Mouse (Mus musculus): ENCODE measurements around the gene Cfap299.

Cfap299 gene

GRCm38 (mm10) chr5:98617416-98617815 lies 288.3 kb downstream of the Cfap299 start:
- DNase-seq (ENCODE audit: low spot score in 2 of 2), result no peak

GRCm38 (mm10) chr5:98650345-98650744 lies 321.2 kb downstream of the Cfap299 start:
- no peak for DNase-seq (ENCODE audit: low spot score in 2 of 2)

GRCm38 (mm10) chr5:98651049-98651448 lies 321.9 kb downstream of the Cfap299 start:
- no peak for DNase-seq (ENCODE audit: low spot score in 2 of 2)

- no peak for DNase-seq (ENCODE audit: low spot score in 2 of 2)
Observed at GRCm38 (mm10) chr5:98688254-98688653, 359.1 kb downstream of the Cfap299 start.

GRCm38 (mm10) chr5:98692070-98692469 lies 363.0 kb downstream of the Cfap299 start:
- DNase-seq (ENCODE audit: low spot score in 2 of 2), result no peak

GRCm38 (mm10) chr5:98696336-98696735 lies 367.2 kb downstream of the Cfap299 start:
- no peak for DNase-seq (ENCODE audit: low spot score in 2 of 2)

- DNase-seq (ENCODE audit: low spot score in 2 of 2), result no peak
Observed at GRCm38 (mm10) chr5:98703963-98704362, 374.9 kb downstream of the Cfap299 start.

- no peak for DNase-seq (ENCODE audit: low spot score in 2 of 2)
Observed at GRCm38 (mm10) chr5:98706597-98706996, 377.5 kb downstream of the Cfap299 start.

- no peak for DNase-seq (ENCODE audit: low spot score in 2 of 2)
Observed at GRCm38 (mm10) chr5:98715392-98715791, 386.3 kb downstream of the Cfap299 start.

GRCm38 (mm10) chr5:98732157-98733009 lies 403.3 kb downstream of the Cfap299 start:
- no peak for DNase-seq (ENCODE audit: low spot score in 2 of 2)

- no peak for DNase-seq (ENCODE audit: low spot score in 2 of 2)
Observed at GRCm38 (mm10) chr5:98733010-98733399, 403.9 kb downstream of the Cfap299 start.

GRCm38 (mm10) chr5:98761858-98762652 lies 433.0 kb downstream of the Cfap299 start:
- no peak for DNase-seq (ENCODE audit: low spot score in 2 of 2)

- no peak for DNase-seq (ENCODE audit: low spot score in 2 of 2)
Observed at GRCm38 (mm10) chr5:98778588-98778987, 449.5 kb downstream of the Cfap299 start.

GRCm38 (mm10) chr5:98782066-98782465 lies 453.0 kb downstream of the Cfap299 start:
- no peak for DNase-seq (ENCODE audit: low spot score in 2 of 2)

- no peak for DNase-seq (ENCODE audit: low spot score in 2 of 2)
Observed at GRCm38 (mm10) chr5:98787735-98788134, 458.6 kb downstream of the Cfap299 start.

GRCm38 (mm10) chr5:98788568-98788967 lies 459.5 kb downstream of the Cfap299 start:
- no peak for DNase-seq (ENCODE audit: low spot score in 2 of 2)

GRCm38 (mm10) chr5:98790894-98791607 lies 461.9 kb downstream of the Cfap299 start:
- no peak for DNase-seq (ENCODE audit: low spot score in 2 of 2)

- DNase-seq (ENCODE audit: low spot score in 2 of 2), result no peak
Observed at GRCm38 (mm10) chr5:98801495-98801894, 472.4 kb downstream of the Cfap299 start.

- DNase-seq (ENCODE audit: low spot score in 2 of 2), result no peak
Observed at GRCm38 (mm10) chr5:98804761-98805160, 475.7 kb downstream of the Cfap299 start.

- DNase-seq (ENCODE audit: low spot score in 2 of 2), result no peak
Observed at GRCm38 (mm10) chr5:98806492-98806891, 477.4 kb downstream of the Cfap299 start.

GRCm38 (mm10) chr5:98807022-98807421 lies 477.9 kb downstream of the Cfap299 start:
- no peak for DNase-seq (ENCODE audit: low spot score in 2 of 2)

GRCm38 (mm10) chr5:98807953-98808352 lies 478.8 kb downstream of the Cfap299 start:
- no peak for DNase-seq (ENCODE audit: low spot score in 2 of 2)
